In genomic region chr7:126975950-126976866, GRCm38 (mm10) we compare ENCODE assay signal across 8 mouse cellular contexts. TPM values are rescaled to one million over a fixed set of nuclear protein-coding genes. Genes with fewer than 3 reads are reported as not detected.
DNase-seq lines count a peak whose midpoint lies in the region; ATAC-seq and TF ChIP-seq lines count a peak whose summit lies in the region.

Gene Cdiptos (minus strand): TSS chr7:126976098.

- peak within 1 kb of the TSS; percentile 100 for H3K4me3 ChIP-seq in E14TG2a.4 (replicated peaks; ENCODE audit: low read length)
- peak within 1 kb of the TSS; percentile 99 for H3K4me3 ChIP-seq in forebrain, embryonic 13.5 days
- H3K4me3 ChIP-seq in neural tube, embryonic 15.5 days (replicated peaks): peak within 1 kb of the TSS; percentile 95

- peak; percentile 97 for ATAC-seq in forebrain, embryonic 13.5 days
- peak; percentile 96 for ATAC-seq in neural tube, embryonic 15.5 days (ENCODE audit: low FRiP score)

- intact Hi-C loops in heart, postnatal 14 days (cut with DNase I): loop anchor here (2.0 kb wide), 2 partner anchors 25 to 39 kb away; partner anchors contain the start of genes Mvp and Sez6l2

- H3K27me3 ChIP-seq in E14TG2a.4 (ENCODE audit: insufficient read depth, low read length): no peaks in the 10 kb centered on the region
- H3K27me3 ChIP-seq in forebrain, embryonic 13.5 days: no peaks in the 10 kb centered on the region
- no peaks in the 10 kb centered on the region for H3K27me3 ChIP-seq in neural tube, embryonic 15.5 days (replicated peaks)

- peak; percentile 75 for TF ChIP-seq CTCF in E14TG2a.4 (conservative IDR thresholded peaks at IDR 0.05; ENCODE audit: low read length)

- peaks cover 41% of the 10 kb centered on the region for H3K4me1 ChIP-seq in E14TG2a.4 (replicated peaks; ENCODE audit: low read depth, low read length)
- H3K4me1 ChIP-seq in forebrain, embryonic 13.5 days: peaks cover 12% of the 10 kb centered on the region
- peaks cover 29% of the 10 kb centered on the region for H3K4me1 ChIP-seq in neural tube, embryonic 15.5 days

- WGBS in forebrain, embryonic 13.5 days: under 1% methylated on average over 55 of the region's 55 CpGs
- WGBS in neural tube, embryonic 15.5 days: under 1% methylated on average over 55 of the region's 55 CpGs

- H3K27ac ChIP-seq in forebrain, embryonic 13.5 days: peak within 1 kb of the TSS; percentile 97
- H3K27ac ChIP-seq in neural tube, embryonic 15.5 days (replicated peaks): peak within 1 kb of the TSS; percentile 99

- H3K9ac ChIP-seq in forebrain, embryonic 13.5 days: peak within 1 kb of the TSS; percentile 99
- H3K9ac ChIP-seq in neural tube, embryonic 15.5 days (replicated peaks): peak within 1 kb of the TSS; percentile 99

- peak within 1 kb of the TSS; percentile 72 for H3K4me2 ChIP-seq in forebrain, embryonic 13.5 days
- peak within 1 kb of the TSS; percentile 71 for H3K4me2 ChIP-seq in neural tube, embryonic 15.5 days

- H3K36me3 ChIP-seq in E14TG2a.4 (ENCODE audit: insufficient read depth, low read length): peaks cover 37% of the 10 kb centered on the region
- peaks cover 32% of the 10 kb centered on the region for H3K36me3 ChIP-seq in forebrain, embryonic 13.5 days (ENCODE audit: poor library complexity, severe bottlenecking)
- H3K36me3 ChIP-seq in neural tube, embryonic 15.5 days: peaks cover 39% of the 10 kb centered on the region

- H3K9me3 ChIP-seq in E14TG2a.4 (ENCODE audit: low read length): no peaks in the 10 kb centered on the region
- no peaks in the 10 kb centered on the region for H3K9me3 ChIP-seq in forebrain, embryonic 13.5 days (replicated peaks)
- H3K9me3 ChIP-seq in neural tube, embryonic 15.5 days (replicated peaks): no peaks in the 10 kb centered on the region

- DNase-seq in c-Kit-positive CD71-positive TER-119-positive erythroid progenitor cells, embryonic 14.5 days (ENCODE audit: low spot score): peak; percentile 96
- peak; percentile 97 to 98 for DNase-seq in heart, postnatal 14 days
- peak; percentile 96 for DNase-seq in layer of hippocampus, adult 11-12 months (ENCODE audit: low spot score)
- DNase-seq in lung, adult 18-20 months: peak; percentile 94 to 96
- peak; percentile 93 for DNase-seq in testis, postnatal 14 days (ENCODE audit: low spot score)

RNA-seq across cellular contexts. Expression of gene Cdiptos, which starts in this region (rescaled TPM):
- polyA plus RNA-seq in forebrain, embryonic 13.5 days (2015; fragmentation: Nextera tagmentation; extraction: Ambion mirVana): 0.42 and 1.2 TPM in 2 replicates
- under 1 TPM; 0.45 to 0.59 TPM for total RNA-seq in heart, postnatal 14 days (2021)
- polyA plus RNA-seq in neural tube, embryonic 15.5 days (2015; fragmentation: Nextera tagmentation; extraction: Ambion mirVana): 0.82 and 1.0 TPM in 2 replicates

Comparison
In these comparisons a context has a peak if more than half of its experiments do, and no peak if none do; other contexts are left out.
1. Peak in every context shown above with its lines: DNase-seq, ATAC-seq, H3K4me3 ChIP-seq and H3K27ac ChIP-seq.
2. Peak in DNase-seq in heart, postnatal 14 days; RNA of the gene not detected or under 1 TPM.